Mouse (Mus musculus): Measurements from ENCODE around the gene P3h3. TPM values are rescaled to one million over a fixed set of nuclear protein-coding genes. Genes with fewer than 3 reads are reported as not detected.
"Not testable (repeated sequence)": the region's sequence is repeated elsewhere in the genome, so short reads cannot be mapped to it uniquely, and the experiment has no call there.

The P3h3 gene
- total RNA-seq, 4 experiments from 2014 or later, result 2.0 to 4.5 (median 3.3) TPM

GRCm38 (mm10) chr6:124810566-124811402, 46.8 kb downstream of the P3h3 start:
- not testable (repeated sequence) for DNase-seq (ENCODE audit: low spot score in 2 of 2)

DNA sequence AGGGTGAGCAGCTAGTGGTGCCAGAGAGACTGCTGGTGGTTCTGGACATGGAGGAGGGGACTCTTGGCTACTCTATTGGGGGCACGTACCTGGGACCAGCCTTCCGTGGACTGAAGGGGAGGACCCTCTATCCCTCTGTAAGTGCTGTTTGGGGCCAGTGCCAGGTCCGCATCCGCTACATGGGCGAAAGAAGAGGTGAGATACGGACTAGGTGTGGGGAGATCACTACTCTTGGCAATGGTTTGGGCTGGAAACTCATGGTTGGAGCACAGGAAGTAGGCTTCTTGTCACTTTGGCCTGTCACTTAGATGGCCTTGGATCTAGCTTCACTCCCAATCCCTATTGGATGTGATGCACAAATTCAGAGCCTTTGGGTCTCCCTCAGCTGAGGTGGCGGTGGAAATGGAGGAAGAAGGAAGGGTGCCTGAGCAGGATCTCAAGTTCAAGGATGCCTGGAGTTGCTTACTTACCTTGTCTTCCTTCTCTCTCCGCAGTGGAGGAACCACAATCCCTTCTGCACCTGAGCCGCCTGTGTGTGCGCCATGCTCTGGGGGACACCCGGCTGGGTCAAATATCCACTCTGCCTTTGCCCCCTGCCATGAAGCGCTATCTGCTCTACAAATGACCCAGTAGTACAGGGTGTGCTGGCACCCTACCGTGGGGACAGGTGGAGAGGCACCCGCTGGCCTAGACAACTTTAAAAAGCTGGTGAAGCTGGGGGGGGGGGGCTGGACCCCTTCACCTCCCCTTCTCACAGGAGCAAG, 47.6 kb downstream of the P3h3 start:
- DNase-seq (ENCODE audit: low spot score in 2 of 2), result peak in 1 of 2 experiments; percentile 40

DNA sequence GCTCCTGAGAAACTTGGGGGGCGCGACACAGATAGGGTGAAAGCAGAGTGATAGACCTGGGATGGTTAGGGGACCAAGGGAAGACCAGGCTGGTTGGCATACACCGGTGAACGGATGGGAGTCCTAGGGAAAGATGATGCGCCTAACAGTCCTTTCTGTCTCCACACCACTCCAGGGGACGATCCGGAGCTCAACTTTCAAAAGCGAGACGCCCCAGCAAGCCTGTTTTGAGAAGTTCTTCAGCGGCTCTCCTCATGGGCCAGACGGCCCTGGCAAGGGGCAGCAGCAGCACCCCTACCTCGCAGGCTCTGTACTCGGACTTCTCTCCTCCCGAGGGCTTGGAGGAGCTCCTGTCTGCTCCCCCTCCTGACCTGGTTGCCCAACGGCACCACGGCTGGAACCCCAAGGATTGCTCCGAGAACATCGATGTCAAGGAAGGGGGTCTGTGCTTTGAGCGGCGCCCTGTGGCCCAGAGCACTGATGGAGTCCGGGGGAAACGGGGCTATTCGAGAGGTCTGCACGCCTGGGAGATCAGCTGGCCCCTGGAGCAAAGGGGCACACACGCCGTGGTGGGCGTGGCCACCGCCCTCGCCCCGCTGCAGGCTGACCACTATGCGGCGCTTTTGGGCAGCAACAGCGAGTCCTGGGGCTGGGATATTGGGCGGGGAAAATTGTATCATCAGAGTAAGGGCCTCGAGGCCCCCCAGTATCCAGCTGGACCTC, 48.3 kb downstream of the P3h3 start:
- peak; percentile 81 to 85 for DNase-seq (ENCODE audit: low spot score in 2 of 2)

DNA sequence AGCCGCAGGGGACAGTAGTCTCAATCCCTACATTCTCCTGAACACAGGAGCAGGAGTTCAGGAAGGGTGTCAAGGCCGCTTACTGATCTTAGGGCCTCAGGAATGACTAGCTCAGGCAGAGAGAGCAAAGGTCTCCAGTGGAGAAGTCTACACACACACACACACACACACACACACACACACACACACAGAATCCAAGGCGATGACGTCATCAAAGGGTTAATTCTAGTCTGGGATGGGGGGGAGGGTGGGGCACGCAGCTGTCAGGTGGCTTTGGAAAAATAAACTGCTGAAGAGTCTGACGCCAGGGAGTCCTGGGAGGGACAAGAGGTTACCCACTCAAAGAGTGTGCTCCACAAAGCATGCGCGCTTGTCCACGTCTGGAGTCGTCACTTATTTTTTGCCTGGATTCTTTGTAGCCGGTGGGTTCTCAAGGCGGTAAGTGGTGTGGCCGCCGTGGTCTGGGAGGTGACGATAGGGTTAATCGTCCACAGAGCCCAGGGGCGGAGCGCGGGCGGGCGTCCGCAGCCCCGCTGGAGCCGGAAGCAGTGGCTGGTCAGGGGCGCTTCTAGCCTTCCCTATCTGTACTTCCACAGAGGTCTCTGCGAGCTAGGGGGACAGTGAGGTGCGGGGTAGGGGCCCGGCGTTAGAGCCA, 49.1 kb downstream of the P3h3 start, which contains the start of gene Spsb2:
Gene Spsb2 (plus strand): TSS at position 304 of the 655 bp plus-strand sequence.
- peak; percentile 59 to 69 for DNase-seq (ENCODE audit: low spot score in 2 of 2)

GRCm38 (mm10) chr6:124807986-124808357, 49.6 kb downstream of the P3h3 start:
- DNase-seq (ENCODE audit: low spot score in 2 of 2), result no peak

GRCm38 (mm10) chr6:124807366-124807765, 50.2 kb downstream of the P3h3 start:
- no peak for DNase-seq (ENCODE audit: low spot score in 2 of 2)

GRCm38 (mm10) chr6:124806446-124807140, 51.0 kb downstream of the P3h3 start:
- DNase-seq (ENCODE audit: low spot score in 2 of 2), result no peak

DNA sequence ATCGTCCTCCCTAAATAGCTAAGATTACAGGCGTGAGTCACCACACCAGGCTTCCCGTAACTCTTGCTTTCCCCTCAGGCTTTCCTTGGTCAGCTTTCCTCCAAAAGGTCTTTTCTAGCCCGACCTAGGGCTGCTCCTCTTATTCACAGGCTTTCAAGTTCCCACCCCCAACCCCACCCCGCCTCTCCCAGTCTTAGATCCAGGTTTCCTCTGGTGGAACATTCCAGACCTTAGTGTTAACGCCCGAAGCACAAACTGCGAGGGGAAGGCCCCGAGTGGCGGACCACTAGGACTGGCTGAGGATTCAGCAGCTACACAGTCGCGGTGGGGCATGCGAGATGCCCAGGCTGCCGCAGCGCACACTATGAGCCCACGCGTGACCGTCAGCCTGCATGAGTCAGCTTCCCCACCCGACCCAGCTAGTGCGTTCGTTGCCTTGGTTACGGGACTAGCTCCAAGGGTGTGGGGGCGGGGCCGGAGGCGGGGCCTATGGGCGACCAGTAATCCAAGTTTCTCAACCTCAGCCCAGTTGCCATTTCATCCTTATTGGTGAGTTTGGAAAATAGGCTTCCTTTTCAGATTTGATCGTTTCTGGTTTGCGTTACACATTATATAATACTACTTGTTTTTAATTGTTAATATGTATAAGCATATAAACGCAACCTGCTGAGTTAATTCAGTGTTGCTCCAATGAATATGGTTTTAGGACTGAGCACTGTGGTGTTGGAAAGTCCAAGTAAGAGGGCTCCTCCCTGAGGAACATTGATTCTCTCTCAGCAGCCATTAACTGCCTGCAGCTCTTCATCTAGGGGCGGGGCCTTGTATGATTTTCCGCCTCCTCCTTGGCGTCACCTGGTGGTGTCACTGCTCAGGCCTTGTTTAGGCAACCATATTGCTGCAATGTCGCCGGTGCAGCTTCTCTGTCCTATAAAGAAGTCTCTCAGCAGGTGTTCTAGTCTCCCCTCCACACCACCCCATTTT, 51.9 kb downstream of the P3h3 start:
- peak; percentile 91 to 92 for DNase-seq (ENCODE audit: low spot score in 2 of 2)

- DNase-seq (ENCODE audit: low spot score in 2 of 2), result no peak
Observed at GRCm38 (mm10) chr6:124804341-124804740, 53.2 kb downstream of the P3h3 start.

GRCm38 (mm10) chr6:124803691-124804090, 53.9 kb downstream of the P3h3 start:
- not testable (repeated sequence) for DNase-seq (ENCODE audit: low spot score in 2 of 2)

DNA sequence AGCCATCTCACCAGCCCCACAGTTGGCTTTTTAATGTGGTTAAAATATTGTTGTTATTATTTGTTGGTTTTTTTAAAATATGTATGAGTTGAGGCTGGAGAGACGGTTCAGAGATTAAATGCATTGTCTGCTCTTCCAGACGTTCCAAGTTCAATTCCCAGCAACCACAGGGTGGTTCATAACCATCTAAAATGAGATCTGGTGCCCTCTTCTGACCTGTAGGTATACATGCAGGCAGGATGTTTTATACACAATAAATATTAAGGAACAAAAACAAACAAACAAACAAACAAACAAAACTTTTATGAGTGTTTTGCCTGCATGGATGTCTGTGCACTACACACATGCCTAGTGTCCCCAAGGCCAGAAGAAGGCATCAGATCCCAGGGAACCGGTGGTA, 54.5 kb downstream of the P3h3 start:
- DNase-seq (ENCODE audit: low spot score in 2 of 2), result no peak

GRCm38 (mm10) chr6:124802400-124802799, 55.2 kb downstream of the P3h3 start:
- DNase-seq (ENCODE audit: low spot score in 2 of 2), result not testable (repeated sequence)

DNA sequence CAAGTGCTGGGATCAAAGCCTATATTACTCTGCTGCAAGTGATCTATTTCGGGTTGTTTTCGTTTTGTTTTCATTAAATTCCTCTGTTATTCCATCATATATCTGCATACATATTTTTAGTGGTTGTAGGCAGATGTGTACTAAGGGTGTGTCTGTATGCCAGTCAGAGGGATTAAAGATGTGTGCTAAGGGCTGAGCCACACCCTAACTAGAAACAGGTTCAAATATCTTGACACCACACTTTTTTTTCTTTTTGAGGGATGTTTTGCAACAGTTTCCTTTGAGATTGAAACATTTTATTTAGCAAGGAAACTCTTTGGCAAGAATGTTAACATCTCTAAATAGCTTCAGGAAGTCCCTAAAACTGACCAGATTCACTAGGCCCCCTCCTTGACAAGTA, 61.4 kb downstream of the P3h3 start:
- no peak for DNase-seq (ENCODE audit: low spot score in 2 of 2)

- DNase-seq (ENCODE audit: low spot score in 2 of 2), result no peak
Observed at GRCm38 (mm10) chr6:124795781-124796180, 61.8 kb downstream of the P3h3 start.

GRCm38 (mm10) chr6:124791911-124792310, 65.6 kb downstream of the P3h3 start:
- DNase-seq (ENCODE audit: low spot score in 2 of 2), result no peak

Measured in gastrocnemius, adult 8-10 months (tissue).